Mouse (Mus musculus) T-helper 1 cell (primary cell): Measurements from ENCODE around the gene Wdr4.
"Not testable (repeated sequence)": the region's sequence is repeated elsewhere in the genome, so short reads cannot be mapped to it uniquely, and the experiment has no call there.

Source experiments
- in situ Hi-C: fragments of 300-600 bp; cut with MboI, MseI; formaldehyde crosslinking; loops from one replicate; pipeline ENCODE4 v1.15.1; 2025; ENCODE audit warnings: high pct_unique_total_duplicates

Gene Wdr4

GRCm38 (mm10) chr17:31535871-31536629, 16.3 kb upstream of the Wdr4 start:
- in situ Hi-C loops, result loop anchor here (5.0 kb wide), 1 partner anchor 46 kb away; no protein-coding TSS in a partner anchor

- in situ Hi-C loops, result loop anchor here (5.0 kb wide), 1 partner anchor 47 kb away; no protein-coding TSS in a partner anchor
Observed at GRCm38 (mm10) chr17:31535358-31535757, 15.6 kb upstream of the Wdr4 start.

- in situ Hi-C loops, result not testable (repeated sequence)
Observed at GRCm38 (mm10) chr17:31532331-31532730, 12.6 kb upstream of the Wdr4 start.

GRCm38 (mm10) chr17:31531441-31532158, 11.8 kb upstream of the Wdr4 start:
- in situ Hi-C loops, result no loop called here

- in situ Hi-C loops, result loop anchor here (5.0 kb wide), 1 partner anchor 98 kb away; no protein-coding TSS in a partner anchor
Observed at GRCm38 (mm10) chr17:31529314-31529713, 9.5 kb upstream of the Wdr4 start.

GRCm38 (mm10) chr17:31525816-31526215, 6.0 kb upstream of the Wdr4 start:
- in situ Hi-C loops, result loop anchor here (5.0 kb wide), 1 partner anchor 101 kb away; no protein-coding TSS in a partner anchor

- in situ Hi-C loops, result loop anchor here (5.0 kb wide), 1 partner anchor 102 kb away; no protein-coding TSS in a partner anchor
Observed at GRCm38 (mm10) chr17:31525114-31525513, 5.3 kb upstream of the Wdr4 start.

- in situ Hi-C loops, result no loop called here
Observed at GRCm38 (mm10) chr17:31521948-31522347, 2.2 kb upstream of the Wdr4 start.

GRCm38 (mm10) chr17:31520895-31521294, 1.1 kb upstream of the Wdr4 start:
- in situ Hi-C loops, result no loop called here

- in situ Hi-C loops, result no loop called here
Observed at GRCm38 (mm10) chr17:31519344-31519945, 335 bp downstream of the Wdr4 start.

- in situ Hi-C loops, result loop anchor here (5.0 kb wide), 1 partner anchor 48 kb away; the partner anchor contains the start of gene Pknox1
Observed at GRCm38 (mm10) chr17:31514696-31515095, 5.1 kb downstream of the Wdr4 start.

- in situ Hi-C loops, result loop anchor here (5.0 kb wide), 1 partner anchor 50 kb away; the partner anchor contains the start of gene Pknox1
Observed at GRCm38 (mm10) chr17:31512593-31512992, 7.2 kb downstream of the Wdr4 start.

GRCm38 (mm10) chr17:31511792-31512495, 7.8 kb downstream of the Wdr4 start:
- in situ Hi-C loops, result loop anchor here (5.0 kb wide), 1 partner anchor 50 kb away; the partner anchor contains the start of gene Pknox1

GRCm38 (mm10) chr17:31510944-31511343, 8.8 kb downstream of the Wdr4 start:
- in situ Hi-C loops, result loop anchor here (5.0 kb wide), 1 partner anchor 51 kb away; the partner anchor contains the start of gene Pknox1

- in situ Hi-C loops, result loop anchor here (5.0 kb wide), 1 partner anchor 141 kb away; no protein-coding TSS in a partner anchor
Observed at GRCm38 (mm10) chr17:31506282-31506681, 13.5 kb downstream of the Wdr4 start.

- in situ Hi-C loops, result loop anchor here (5.0 kb wide), 1 partner anchor 142 kb away; no protein-coding TSS in a partner anchor
Observed at GRCm38 (mm10) chr17:31505013-31505412, 14.8 kb downstream of the Wdr4 start.

- in situ Hi-C loops, result no loop called here
Observed at GRCm38 (mm10) chr17:31503936-31504335, 15.8 kb downstream of the Wdr4 start.

- in situ Hi-C loops, result no loop called here
Observed at GRCm38 (mm10) chr17:31503337-31503736, 16.4 kb downstream of the Wdr4 start.

GRCm38 (mm10) chr17:31502261-31502927, 17.4 kb downstream of the Wdr4 start:
- in situ Hi-C loops, result no loop called here

- in situ Hi-C loops, result no loop called here
Observed at GRCm38 (mm10) chr17:31500908-31501307, 18.9 kb downstream of the Wdr4 start.
